Mouse (Mus musculus) bone marrow macrophage, adult 2 months (primary cell): Measurements from ENCODE around the gene Samsn1. TPM values are rescaled to one million over a fixed set of nuclear protein-coding genes. Genes with fewer than 3 reads are reported as not detected.

Experiments
- H3K27ac ChIP-seq: 2 replicates; pipeline ENCODE4 v1.5.1; 2012; ENCODE audit warnings: low read depth, low read length; ENCODE audit not compliant: insufficient read depth
- H3K4me1 ChIP-seq: 2 replicates; pipeline ENCODE4 v1.6.1; 2012; ENCODE audit warnings: low read length; ENCODE audit not compliant: control insufficient read depth, insufficient read depth
- H3K4me3 ChIP-seq: 2 replicates; pipeline ENCODE4 v1.5.1; 2012; ENCODE audit warnings: mild to moderate bottlenecking, low read length, moderate library complexity; ENCODE audit not compliant: insufficient read depth
- CTCF ChIP-seq: IDR thresholded peaks from 2 replicates; pipeline ENCODE4 v1.5.1; 2012; ENCODE audit warnings: low read depth, mild to moderate bottlenecking, low read length, moderate library complexity
- POLR2A ChIP-seq: IDR thresholded peaks from 2 replicates; pipeline ENCODE4 v1.6.1; 2012; ENCODE audit warnings: mild to moderate bottlenecking, low read depth, low read length, borderline replicate concordance
- polyA plus RNA-seq: library from polyadenylated mRNA; stranded (reverse); fragments of >200 nt; gene quantifications from 2 replicates; pipeline ENCODE4 v1.2.4, GENCODE M21; 2012; ENCODE audit not compliant: missing spikeins, insufficient read depth, insufficient read length

Gene Samsn1
- polyA plus RNA-seq, 1 experiment = 26.0 TPM

- no peak overlapping the region for H3K27ac ChIP-seq
- no peaks in the 10 kb centered on the region for H3K4me1 ChIP-seq
- TF ChIP-seq POLR2A = no peak
- no peak for TF ChIP-seq CTCF
- H3K4me3 ChIP-seq = no peak overlapping the region
These were observed 201.1 kb downstream of the Samsn1 start for GRCm38 (mm10) chr16:75820963-75821362.
